Mouse (Mus musculus): ENCODE data around the gene Bcl2l10.

DNA sequence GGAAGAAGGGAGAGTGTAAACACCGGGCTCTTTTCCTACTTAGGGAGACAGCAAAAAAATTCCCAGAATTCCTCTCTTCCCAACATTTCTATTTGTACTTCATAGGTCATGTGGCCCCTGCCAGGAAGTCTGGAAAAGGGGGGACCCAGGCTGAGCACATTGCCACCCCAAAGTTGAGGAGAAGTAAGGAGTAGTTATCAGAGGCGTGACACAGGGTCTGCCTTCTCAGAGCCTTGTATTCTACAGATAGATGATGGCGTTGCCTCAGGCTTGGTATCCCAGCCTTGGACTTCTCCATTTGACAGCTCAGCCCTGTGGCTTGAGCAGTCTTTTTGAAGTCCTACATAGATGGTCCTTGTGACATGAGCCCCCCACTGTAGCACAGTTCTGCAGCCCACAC, 32.3 kb upstream of the Bcl2l10 start:
- TF ChIP-seq CTCF (IDR thresholded peaks at IDR 0.05; ENCODE audit: low read depth, low read length) (no peak), POLR2A (IDR thresholded peaks at IDR 0.05; ENCODE audit: borderline replicate concordance, low read depth, low read length) (no peak)

Measured in bone marrow macrophage, adult 2 months (primary cell).